Mouse (Mus musculus) embryonic fibroblast, embryonic 13.5 days (primary cell): ENCODE results near the gene Cryzl2.

ENCODE experiments used
- CTCF ChIP-seq: IDR thresholded peaks from 2 replicates; pipeline ENCODE4 v1.5.1; 2011; ENCODE audit warnings: mild to moderate bottlenecking, control low read depth, low read length, moderate library complexity, borderline replicate concordance; ENCODE audit not compliant: insufficient read depth
- POLR2A ChIP-seq: IDR thresholded peaks from 2 replicates; pipeline ENCODE4 v1.6.1; 2011; ENCODE audit warnings: low read depth, mild to moderate bottlenecking, control low read depth, low read length, moderate library complexity

DNA sequence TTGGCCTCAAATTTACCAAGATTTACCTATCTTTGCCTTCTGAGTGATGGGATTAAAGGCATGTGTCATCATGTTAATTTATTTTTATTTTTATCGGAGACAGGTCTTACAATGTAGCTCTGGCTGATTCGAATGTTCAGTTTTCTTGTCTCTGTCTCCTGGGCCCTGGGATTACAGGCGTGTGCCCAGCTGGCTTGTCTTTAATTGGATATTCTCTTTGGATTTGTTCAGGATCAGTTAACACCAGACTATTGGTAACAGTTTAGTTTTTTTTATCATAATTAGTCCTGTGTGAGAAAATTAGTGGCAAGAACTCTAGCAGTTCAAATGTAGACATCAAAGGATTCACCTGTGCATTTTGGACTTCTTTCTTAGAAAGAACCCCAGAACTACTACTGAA, 588 bp upstream of the Cryzl2 start:
- TF ChIP-seq CTCF (no peak), POLR2A (no peak)
